Mouse (Mus musculus): ENCODE measurements at regions not wholly inside any gene's neighbourhood (a gene's known extent, or its start where the extent isn't known, plus 50 kb on each side); places are given as distances from the start of the nearest gene placed in this dataset.

DNA sequence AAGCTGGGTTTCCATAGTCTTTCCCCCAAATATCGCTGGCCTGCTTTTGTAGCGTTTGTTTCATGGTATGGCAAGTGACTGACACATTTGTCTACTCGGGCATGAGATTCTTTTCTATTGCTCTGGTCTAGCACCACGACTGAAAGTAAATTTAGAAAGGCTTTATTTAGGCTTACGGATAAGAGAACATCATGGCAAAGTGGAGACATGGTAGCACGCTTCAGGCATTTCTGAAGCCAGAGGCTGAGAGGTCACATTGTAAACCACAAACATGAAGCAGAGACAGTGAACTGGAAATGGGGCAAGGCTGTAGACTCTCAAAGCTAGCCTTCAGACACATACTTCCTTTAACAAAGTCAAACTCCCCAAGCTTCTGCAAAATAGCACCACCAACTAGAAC lies 93.9 kb downstream of the Cmpk2 start:
- TF ChIP-seq USF1 (IDR thresholded peaks at IDR 0.05; ENCODE audit: low read depth) (no peak), CTCF (IDR thresholded peaks at IDR 0.05; ENCODE audit: control insufficient read depth, insufficient read depth, insufficient read length) (no peak), FOSL1 (IDR thresholded peaks at IDR 0.05; ENCODE audit: insufficient read depth, low read length, poor library complexity, severe bottlenecking) (no peak), MYOD1 (IDR thresholded peaks at IDR 0.05; ENCODE audit: control insufficient read depth, insufficient read length, low read depth) (no peak)
